Mouse (Mus musculus): ENCODE measurements around the gene Olfr704. TPM values are rescaled to one million over a fixed set of nuclear protein-coding genes. Genes with fewer than 3 reads are reported as not detected.

The Olfr704 gene
- not detected for polyA plus RNA-seq (2017; shearing (Covaris generic))

DNA sequence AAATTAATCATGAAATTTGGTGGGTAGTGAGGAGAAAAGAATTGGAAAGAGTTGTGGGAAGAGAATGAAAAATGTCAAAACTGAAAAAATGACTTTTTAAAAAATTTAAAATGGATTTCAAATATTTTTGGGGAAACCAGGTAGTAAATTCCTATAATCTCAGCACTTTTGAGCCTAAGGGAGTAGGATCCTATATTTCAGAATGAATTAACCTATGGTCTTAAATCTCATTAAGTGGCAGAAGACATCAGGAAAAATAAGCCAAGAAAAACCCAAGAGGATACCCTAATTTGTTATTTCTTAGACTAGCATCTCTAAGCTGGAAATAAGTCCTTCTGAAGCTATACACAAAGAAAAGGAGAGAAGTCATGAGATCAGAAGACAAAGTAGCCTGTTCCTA lies at the start of gene Olfr704:
Gene Olfr704, plus strand, starts transcription at position 301 of the 400 bp plus-strand sequence.

DNA sequence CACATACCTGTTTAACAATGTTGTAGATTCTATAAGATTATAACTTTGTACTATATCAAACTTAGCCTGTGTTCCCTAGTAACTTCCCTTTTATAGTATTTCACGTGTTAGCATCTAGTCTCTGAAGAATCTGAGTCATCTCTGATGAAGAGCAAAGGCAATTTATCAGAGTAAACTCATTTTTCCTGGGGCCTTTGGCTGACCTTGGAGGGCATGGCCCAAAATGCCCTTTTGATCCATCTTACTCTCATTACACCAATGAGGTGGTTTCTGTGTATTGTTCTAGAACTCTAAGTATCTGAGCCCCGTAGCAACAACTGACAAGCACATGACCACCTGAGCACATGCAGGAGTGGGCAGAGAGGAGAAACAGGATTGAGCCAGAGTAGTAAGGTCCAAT lies 49.2 kb upstream of the Olfr704 start, which contains the start of gene Olfr701:
Gene Olfr701, plus strand, starts transcription at position 301 of the 400 bp plus-strand sequence.

GRCm38 (mm10) chr7:106833793-106834192 lies 29.2 kb upstream of the Olfr704 start, which contains the start of gene Olfr702:
Gene Olfr702, minus strand, starts transcription at chr7:106833893.

DNA sequence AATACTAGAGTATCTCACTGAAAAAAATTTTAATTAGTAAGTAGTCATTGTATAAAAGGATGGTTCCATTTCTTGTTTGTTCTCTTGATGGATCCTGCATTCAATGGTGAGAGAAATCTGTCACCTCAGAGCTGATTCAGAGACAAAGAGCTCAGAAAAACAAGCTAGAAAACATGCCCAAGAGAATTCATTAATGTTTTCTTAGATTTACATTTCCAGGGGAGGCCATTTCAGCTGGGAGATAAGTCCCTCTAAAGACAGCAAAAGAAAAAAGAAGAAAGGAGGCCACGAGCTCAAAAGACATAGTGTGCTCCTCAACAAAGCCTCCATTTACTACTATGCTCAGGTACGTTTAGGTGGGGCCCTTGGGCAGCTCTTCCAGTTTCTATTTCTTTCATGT lies 19.9 kb upstream of the Olfr704 start, which contains the start of gene Olfr703:
Gene Olfr703, plus strand, starts transcription at position 301 of the 400 bp plus-strand sequence.

GRCm38 (mm10) chr7:106876791-106877190 lies 13.8 kb downstream of the Olfr704 start, which contains the start of gene Olfr705:
Gene Olfr705, minus strand, starts transcription at chr7:106876891.

DNA sequence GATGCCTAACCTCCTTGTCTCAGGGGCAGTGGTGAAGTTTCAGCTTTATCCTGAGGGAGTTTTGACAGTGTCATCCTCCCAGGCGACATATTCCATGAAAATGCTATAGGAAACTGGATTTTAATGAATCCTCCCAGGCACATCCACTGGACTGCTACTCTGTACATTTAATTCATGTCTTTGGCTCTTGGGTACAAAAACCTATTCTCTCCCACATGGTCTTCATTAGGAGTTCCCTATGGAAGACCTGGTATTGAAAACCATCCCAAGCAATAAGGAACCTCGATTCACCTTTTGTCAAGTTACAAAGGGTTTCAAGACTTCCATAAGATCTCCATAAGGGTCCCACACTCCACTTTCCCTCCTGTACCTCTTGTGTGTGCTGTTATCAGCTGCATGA lies 25.1 kb downstream of the Olfr704 start, which contains the start of gene Olfr706:
Gene Olfr706, minus strand, starts transcription at position 101 of the 400 bp plus-strand sequence.

DNA sequence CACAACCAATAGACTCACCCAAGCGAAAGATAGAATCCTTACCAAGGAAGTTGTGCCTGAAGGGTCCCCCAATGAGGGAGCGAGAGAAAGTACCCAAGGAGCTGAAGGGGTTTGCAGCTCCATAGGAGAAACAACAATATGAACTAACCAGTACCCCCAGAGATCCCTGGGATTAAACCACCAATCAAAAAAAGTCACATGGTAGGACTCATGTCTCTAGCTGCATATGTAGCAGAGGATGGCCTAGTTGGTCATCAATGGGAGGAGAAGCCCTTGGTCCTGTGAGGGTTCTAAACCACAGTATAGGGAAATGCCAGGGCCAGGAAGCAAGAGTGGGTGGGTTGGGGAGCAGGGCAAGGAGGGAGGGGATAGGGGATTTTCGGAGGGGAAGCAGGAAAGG lies 38.2 kb downstream of the Olfr704 start, which contains the start of gene Olfr707:
Gene Olfr707, minus strand, starts transcription at position 101 of the 400 bp plus-strand sequence.

GRCm38 (mm10) chr7:106907676-106908075 lies 44.7 kb downstream of the Olfr704 start, which contains the start of gene Olfr1532-ps1:
Gene Olfr1532-ps1, plus strand, starts transcription at chr7:106908001.

Other genes with a start within 250 kb of the Olfr704 start
- gene Olfr693, start 182.6 kb upstream of the Olfr704 start, polyA plus RNA-seq (2017; shearing (Covaris generic)): not detected
- not detected for gene Olfr694, start 171.4 kb upstream of the Olfr704 start, polyA plus RNA-seq (2017; shearing (Covaris generic))
- gene Olfr695, start 146.8 kb upstream of the Olfr704 start, polyA plus RNA-seq (2017; shearing (Covaris generic)): not detected
- gene Olfr697, start 120.7 kb upstream of the Olfr704 start, polyA plus RNA-seq (2017; shearing (Covaris generic)): not detected
- not detected for gene Olfr698, start 107.8 kb upstream of the Olfr704 start, polyA plus RNA-seq (2017; shearing (Covaris generic))
- not detected for gene Olfr699, start 70.0 kb upstream of the Olfr704 start, polyA plus RNA-seq (2017; shearing (Covaris generic))
- gene Olfr700, start 54.4 kb upstream of the Olfr704 start, polyA plus RNA-seq (2017; shearing (Covaris generic)): not detected
- gene Olfr701, start 49.1 kb upstream of the Olfr704 start, polyA plus RNA-seq (2017; shearing (Covaris generic)): not detected
- gene Olfr702, start 29.3 kb upstream of the Olfr704 start, polyA plus RNA-seq (2017; shearing (Covaris generic)): not detected
- gene Olfr703, start 19.8 kb upstream of the Olfr704 start, polyA plus RNA-seq (2017; shearing (Covaris generic)): not detected
- gene Olfr705, start 13.7 kb downstream of the Olfr704 start, polyA plus RNA-seq (2017; shearing (Covaris generic)): not detected
- not detected for gene Olfr706, start 25.0 kb downstream of the Olfr704 start, polyA plus RNA-seq (2017; shearing (Covaris generic))
- not detected for gene Olfr707, start 38.1 kb downstream of the Olfr704 start, polyA plus RNA-seq (2017; shearing (Covaris generic))
- gene Olfr1532-ps1, start 44.8 kb downstream of the Olfr704 start, polyA plus RNA-seq (2017; shearing (Covaris generic)): not detected
- not detected for gene Olfr709-ps1, start 69.0 kb downstream of the Olfr704 start, polyA plus RNA-seq (2017; shearing (Covaris generic))
- not detected for gene Olfr710, start 85.1 kb downstream of the Olfr704 start, polyA plus RNA-seq (2017; shearing (Covaris generic))
- gene Olfr6, start 100.8 kb downstream of the Olfr704 start, polyA plus RNA-seq (2017; shearing (Covaris generic)): not detected
- not detected for gene Olfr711, start 112.3 kb downstream of the Olfr704 start, polyA plus RNA-seq (2017; shearing (Covaris generic))
- not detected for gene Olfr2, start 142.9 kb downstream of the Olfr704 start, polyA plus RNA-seq (2017; shearing (Covaris generic))
- not detected for gene Olfr713, start 168.0 kb downstream of the Olfr704 start, polyA plus RNA-seq (2017; shearing (Covaris generic))
- gene Olfr714, start 207.8 kb downstream of the Olfr704 start, polyA plus RNA-seq (2017; shearing (Covaris generic)): not detected
- gene Olfr17, start 230.0 kb downstream of the Olfr704 start, polyA plus RNA-seq (2017; shearing (Covaris generic)): not detected
- gene Olfr715b, start 247.2 kb downstream of the Olfr704 start, polyA plus RNA-seq (2017; shearing (Covaris generic)): not detected